Mouse (Mus musculus): ENCODE results near the gene Noxa1. TPM values are rescaled to one million over a fixed set of nuclear protein-coding genes. Genes with fewer than 3 reads are reported as not detected.

Gene Noxa1
- total RNA-seq, 2 experiments from 2014 or later: not detected

DNA sequence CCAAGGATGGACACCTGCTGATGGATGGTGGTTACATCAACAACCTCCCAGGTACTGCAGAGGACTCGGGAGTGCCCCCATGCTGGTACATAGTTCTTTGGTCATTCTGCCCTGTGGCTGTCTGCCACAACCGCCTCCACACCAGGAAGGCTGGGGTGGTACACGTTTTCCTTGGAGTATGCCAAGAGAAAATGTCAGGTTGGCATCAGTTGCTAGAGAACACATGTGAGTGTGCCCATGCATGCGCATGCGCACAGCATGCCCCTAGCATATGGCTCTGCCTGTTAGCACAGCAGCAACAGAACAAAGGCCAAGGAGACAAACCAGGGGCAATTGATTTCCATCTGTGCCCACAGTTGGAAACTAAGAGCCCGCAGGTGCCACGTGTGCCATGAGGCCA, 44.0 kb downstream of the Noxa1 start:
- DNase-seq (ENCODE audit: low spot score in 2 of 2): peak; percentile 38 to 52

DNA sequence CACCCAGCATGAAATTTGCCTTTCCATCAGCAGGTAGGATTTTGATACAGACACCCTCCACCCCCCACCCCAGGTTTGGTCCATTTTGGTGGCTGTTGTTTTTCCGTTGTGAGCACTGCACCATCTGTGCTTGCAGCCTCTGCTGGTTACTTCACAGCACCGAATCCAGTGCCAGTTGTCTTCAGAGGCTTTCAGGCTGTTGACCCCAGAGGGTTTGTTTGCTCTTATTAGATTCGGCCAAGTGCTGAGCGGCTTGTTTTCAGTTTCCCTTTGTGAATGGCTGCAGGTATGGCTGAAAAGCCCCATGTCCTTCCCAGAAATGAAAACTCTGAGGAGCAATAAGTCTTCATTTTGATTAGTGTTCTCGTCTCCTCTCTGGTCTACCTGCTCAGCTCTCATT, 54.9 kb downstream of the Noxa1 start:
- DNase-seq (ENCODE audit: low spot score in 2 of 2): no peak

Small RNAs within 50 kb of the gene (microRNA-seq; reads per million reads assigned to microRNA genes)
- gene Gm24328 (0 reads per million in 2 experiments), gene Mir7664 (0 to 0.98 reads per million in 2 experiments)

Other genes starting within 250 kb of the Noxa1 start
- 10 to 100 TPM; 74.0 to 81.1 TPM for gene Ehmt1, start 175.5 kb downstream of the Noxa1 start, total RNA-seq (2021)
- gene Arrdc1, start 159.9 kb downstream of the Noxa1 start, total RNA-seq (2021): 10 to 100 TPM; 25.7 to 26.0 TPM
- 10 to 100 TPM; 42.0 to 44.2 TPM for gene Zmynd19, start 145.4 kb downstream of the Noxa1 start, total RNA-seq (2021)
- 10 to 100 TPM; 24.9 to 29.5 TPM for gene Dph7, start 132.7 kb downstream of the Noxa1 start, total RNA-seq (2021)
- gene Mrpl41, start 120.1 kb downstream of the Noxa1 start, total RNA-seq (2021): 10 to 100 TPM; 84.9 to 94.6 TPM
- 10 to 100 TPM; 12.9 to 14.2 TPM for gene Pnpla7, start 119.1 kb downstream of the Noxa1 start, total RNA-seq (2021)
- gene Nsmf, start 40.8 kb downstream of the Noxa1 start, total RNA-seq (2021): 100 to 1,000 TPM; 793 to 858 TPM
- not detected for gene Entpd8, start 14.8 kb downstream of the Noxa1 start, total RNA-seq (2021)
- gene Nrarp, start 85.6 kb upstream of the Noxa1 start, total RNA-seq (2021): 10 to 100 TPM; 43.0 to 50.3 TPM
- gene Tor4a, start 101.7 kb upstream of the Noxa1 start, total RNA-seq (2021): 1 to 10 TPM; 1.8 to 2.4 TPM
- 10 to 100 TPM; 50.6 to 59.3 TPM for gene Nelfb, start 116.3 kb upstream of the Noxa1 start, total RNA-seq (2021)
- gene Stpg3, start 119.5 kb upstream of the Noxa1 start, total RNA-seq (2021): not detected
- gene Fam166a, start 123.6 kb upstream of the Noxa1 start, total RNA-seq (2021): not detected
- gene Tubb4b, start 129.6 kb upstream of the Noxa1 start, total RNA-seq (2021): 100 to 1,000 TPM; 394 to 449 TPM
- gene Slc34a3, start 139.2 kb upstream of the Noxa1 start, total RNA-seq (2021): not detected
- not detected for gene Rnf224, start 141.6 kb upstream of the Noxa1 start, total RNA-seq (2021)
- gene Rnf208, start 147.1 kb upstream of the Noxa1 start, total RNA-seq (2021): 100 to 1,000 TPM; 212 to 216 TPM
- gene Cysrt1, start 147.3 kb upstream of the Noxa1 start, total RNA-seq (2021): not detected
- gene AL732309.1, start 151.7 kb upstream of the Noxa1 start, total RNA-seq (2021): 1 to 10 TPM in 1 of 2 experiments, under 1 TPM in 1; 0.45 to 4.0 TPM
- gene Tmem203, start 160.3 kb upstream of the Noxa1 start, total RNA-seq (2021): 10 to 100 TPM; 35.6 to 39.1 TPM
- gene Tprn, start 167.5 kb upstream of the Noxa1 start, total RNA-seq (2021): 10 to 100 TPM; 13.9 to 14.0 TPM
- 10 to 100 TPM; 77.2 to 83.4 TPM for gene Ssna1, start 177.3 kb upstream of the Noxa1 start, total RNA-seq (2021)
- gene Anapc2, start 177.3 kb upstream of the Noxa1 start, total RNA-seq (2021): 10 to 100 TPM; 82.8 to 85.3 TPM
- not detected for gene Tmem210, start 193.0 kb upstream of the Noxa1 start, total RNA-seq (2021)
- gene Lrrc26, start 194.8 kb upstream of the Noxa1 start, total RNA-seq (2021): not detected
- 100 to 1,000 TPM; 345 to 348 TPM for gene Grin1, start 224.0 kb upstream of the Noxa1 start, total RNA-seq (2021)
- 10 to 100 TPM; 51.3 to 59.8 TPM for gene Man1b1, start 237.2 kb upstream of the Noxa1 start, total RNA-seq (2021)

Data from layer of hippocampus, postnatal 10 days (tissue).